Mouse (Mus musculus): ENCODE results near the gene H2-Eb2. TPM values are rescaled to one million over a fixed set of nuclear protein-coding genes. Genes with fewer than 3 reads are reported as not detected.

The H2-Eb2 gene
- polyA plus RNA-seq, 1 experiment: not detected

- TF ChIP-seq POLR2A (IDR thresholded peaks at IDR 0.05; ENCODE audit: insufficient read depth, low read depth, low read length) (no peak), CTCF (IDR thresholded peaks at IDR 0.05; ENCODE audit: insufficient read depth, low read depth, low read length) (no peak)
- Histone ChIP-seq H3K27ac (ENCODE audit: insufficient read depth, low read depth, low read length) (no peak overlapping the region), H3K4me3 (ENCODE audit: insufficient read depth, low read depth, low read length) (no peak overlapping the region), H3K4me1 (ENCODE audit: control insufficient read depth, insufficient read depth, low read length) (no peaks in the 10 kb centered on the region)
- 42% methylated on average over 3 of the region's 3 CpGs for WGBS
Observed at GRCm38 (mm10) chr17:34340619-34341402, 15.3 kb downstream of the H2-Eb2 start.

GRCm38 (mm10) chr17:34344882-34345281, 19.4 kb downstream of the H2-Eb2 start:
- no peaks in the 10 kb centered on the region for H3K4me1 ChIP-seq (ENCODE audit: control insufficient read depth, insufficient read depth, low read length)
- H3K4me3 ChIP-seq (ENCODE audit: insufficient read depth, low read depth, low read length): no peak overlapping the region
- no peak overlapping the region for H3K27ac ChIP-seq (ENCODE audit: insufficient read depth, low read depth, low read length)
- TF ChIP-seq CTCF (IDR thresholded peaks at IDR 0.05; ENCODE audit: insufficient read depth, low read depth, low read length): no peak
- TF ChIP-seq POLR2A (IDR thresholded peaks at IDR 0.05; ENCODE audit: insufficient read depth, low read depth, low read length): no peak
- WGBS: 88% methylated on average over 4 of the region's 4 CpGs

- TF ChIP-seq POLR2A (IDR thresholded peaks at IDR 0.05; ENCODE audit: insufficient read depth, low read depth, low read length) (no peak), CTCF (IDR thresholded peaks at IDR 0.05; ENCODE audit: insufficient read depth, low read depth, low read length) (no peak)
- no peak overlapping the region for H3K27ac ChIP-seq (ENCODE audit: insufficient read depth, low read depth, low read length)
- H3K4me3 ChIP-seq (ENCODE audit: insufficient read depth, low read depth, low read length): no peak overlapping the region
- 86% methylated on average over 7 of the region's 7 CpGs for WGBS
- H3K4me1 ChIP-seq (ENCODE audit: control insufficient read depth, insufficient read depth, low read length): no peaks in the 10 kb centered on the region
Observed at GRCm38 (mm10) chr17:34345486-34345885, 20.0 kb downstream of the H2-Eb2 start.

GRCm38 (mm10) chr17:34346041-34346440, 20.6 kb downstream of the H2-Eb2 start:
- Histone ChIP-seq H3K4me1 (ENCODE audit: control insufficient read depth, insufficient read depth, low read length) (no peaks in the 10 kb centered on the region), H3K4me3 (ENCODE audit: insufficient read depth, low read depth, low read length) (no peak overlapping the region), H3K27ac (ENCODE audit: insufficient read depth, low read depth, low read length) (no peak overlapping the region)
- WGBS: 77% methylated on average over 3 of the region's 3 CpGs
- TF ChIP-seq CTCF (IDR thresholded peaks at IDR 0.05; ENCODE audit: insufficient read depth, low read depth, low read length): no peak
- no peak for TF ChIP-seq POLR2A (IDR thresholded peaks at IDR 0.05; ENCODE audit: insufficient read depth, low read depth, low read length)

GRCm38 (mm10) chr17:34347606-34348308, 22.3 kb downstream of the H2-Eb2 start:
- H3K4me3 ChIP-seq (ENCODE audit: insufficient read depth, low read depth, low read length): no peak overlapping the region
- TF ChIP-seq CTCF (IDR thresholded peaks at IDR 0.05; ENCODE audit: insufficient read depth, low read depth, low read length) (no peak), POLR2A (IDR thresholded peaks at IDR 0.05; ENCODE audit: insufficient read depth, low read depth, low read length) (no peak)
- no peak overlapping the region for H3K27ac ChIP-seq (ENCODE audit: insufficient read depth, low read depth, low read length)
- no peaks in the 10 kb centered on the region for H3K4me1 ChIP-seq (ENCODE audit: control insufficient read depth, insufficient read depth, low read length)
- WGBS: 67% methylated on average over 6 of the region's 6 CpGs

- 3% methylated on average over 4 of the region's 4 CpGs for WGBS
- TF ChIP-seq CTCF (IDR thresholded peaks at IDR 0.05; ENCODE audit: insufficient read depth, low read depth, low read length) (no peak), POLR2A (IDR thresholded peaks at IDR 0.05; ENCODE audit: insufficient read depth, low read depth, low read length) (no peak)
- H3K4me3 ChIP-seq (ENCODE audit: insufficient read depth, low read depth, low read length): no peak overlapping the region
Observed at GRCm38 (mm10) chr17:34349429-34349828, 24.0 kb downstream of the H2-Eb2 start.

GRCm38 (mm10) chr17:34354539-34354938, 29.1 kb downstream of the H2-Eb2 start, which contains the start of gene Btnl2:
Gene Btnl2, plus strand, starts transcription at chr17:34354822.
- Histone ChIP-seq H3K4me1 (ENCODE audit: control insufficient read depth, insufficient read depth, low read length) (no peaks in the 10 kb centered on the region), H3K4me3 (ENCODE audit: insufficient read depth, low read depth, low read length) (no peak within 1 kb of the TSS), H3K27ac (ENCODE audit: insufficient read depth, low read depth, low read length) (no peak within 1 kb of the TSS)
- WGBS: 89% methylated on average over 5 of the region's 5 CpGs
- TF ChIP-seq CTCF (IDR thresholded peaks at IDR 0.05; ENCODE audit: insufficient read depth, low read depth, low read length) (no peak), POLR2A (IDR thresholded peaks at IDR 0.05; ENCODE audit: insufficient read depth, low read depth, low read length) (no peak)

More at GRCm38 (mm10) chr17:34349429-34349828, 24.0 kb downstream of the H2-Eb2 start:
- Histone ChIP-seq H3K27ac (ENCODE audit: insufficient read depth, low read depth, low read length) (no peak overlapping the region), H3K4me1 (ENCODE audit: control insufficient read depth, insufficient read depth, low read length) (no peaks in the 10 kb centered on the region)

GRCm38 (mm10) chr17:34354940-34355339, 29.5 kb downstream of the H2-Eb2 start:
- WGBS: 90% methylated on average over 1 of the region's 1 CpGs
- Histone ChIP-seq H3K27ac (ENCODE audit: insufficient read depth, low read depth, low read length) (no peak overlapping the region), H3K4me3 (ENCODE audit: insufficient read depth, low read depth, low read length) (no peak overlapping the region), H3K4me1 (ENCODE audit: control insufficient read depth, insufficient read depth, low read length) (no peaks in the 10 kb centered on the region)
- TF ChIP-seq CTCF (IDR thresholded peaks at IDR 0.05; ENCODE audit: insufficient read depth, low read depth, low read length) (no peak), POLR2A (IDR thresholded peaks at IDR 0.05; ENCODE audit: insufficient read depth, low read depth, low read length) (no peak)

- Histone ChIP-seq H3K4me1 (ENCODE audit: control insufficient read depth, insufficient read depth, low read length) (no peaks in the 10 kb centered on the region), H3K4me3 (ENCODE audit: insufficient read depth, low read depth, low read length) (no peak overlapping the region), H3K27ac (ENCODE audit: insufficient read depth, low read depth, low read length) (no peak overlapping the region)
- 76% methylated on average over 15 of the region's 15 CpGs for WGBS
- TF ChIP-seq POLR2A (IDR thresholded peaks at IDR 0.05; ENCODE audit: insufficient read depth, low read depth, low read length) (no peak), CTCF (IDR thresholded peaks at IDR 0.05; ENCODE audit: insufficient read depth, low read depth, low read length) (no peak)
Observed at GRCm38 (mm10) chr17:34362954-34363546, 37.6 kb downstream of the H2-Eb2 start.

Data from olfactory bulb, adult 2 months (tissue).